Mouse (Mus musculus) thymus, adult 2 months (tissue): Measurements from ENCODE around the gene Svs1.

Experiments used
- CTCF ChIP-seq: fragments of 200-500 bp; IDR thresholded peaks from 2 replicates; pipeline ENCODE4 v1.5.1; 2012; ENCODE audit warnings: mild to moderate bottlenecking, control low read depth, low read length, moderate library complexity, borderline replicate concordance; ENCODE audit not compliant: control insufficient read depth, poor library complexity, insufficient read depth; ENCODE audit errors: extremely low read depth
- POLR2A ChIP-seq: fragments of 200-500 bp; IDR thresholded peaks from 2 replicates; pipeline ENCODE4 v1.6.1; 2012; ENCODE audit warnings: mild to moderate bottlenecking, low read length, control low read depth, moderate library complexity; ENCODE audit not compliant: control insufficient read depth, poor library complexity, insufficient read depth; ENCODE audit errors: extremely low read depth

- TF ChIP-seq CTCF (no peak), POLR2A (no peak)
Measured at GRCm38 (mm10) chr6:49008420-49009160, 21.9 kb downstream of the Svs1 start.
